ENCODE assay signal across 12 mouse cellular contexts in genomic region chr8:81745439-81745838, GRCm38 (mm10).
"Had no signal": no experiment of that assay in that cellular context is flagged by ENCODE, and none has a peak within 500 bp of the region (broad histone marks: within the 10 kb centered on the region; RNA-seq: fewer than 3 reads in every experiment).

No protein-coding gene starts in this region.

- DNase-seq: retina, postnatal 1 day; right cerebral cortex, adult 18-20 months; right cerebral cortex, postnatal 14 days; right cerebral cortex, postnatal 25 days; right cerebral cortex, postnatal 4 days; spleen, adult 18-20 months; thymus, adult 18-20 months; thymus, adult 2 months; thymus, postnatal 14 days; thymus, postnatal 25 days; thymus, postnatal 36 days; thymus, postnatal 4 days had no signal
